Mouse (Mus musculus) hematopoietic stem cell, adult 5-6 weeks (primary cell): ENCODE measurements at regions not wholly inside any gene's neighbourhood (a gene's known extent, or its start where the extent isn't known, plus 50 kb on each side); places are given as distances from the start of the nearest gene placed in this dataset.

Experiments
- ATAC-seq, 2 experiments: fragments of 125-278 bp in 1 of 2; replicated peaks in 1 of 2; 2 replicates each; pipeline ENCODE4 v1.8.0; 2016 to 2017; ENCODE audit warnings: inconsistent platforms in 2 of 2, mild to moderate bottlenecking in 2 of 2, moderate number of reproducible peaks in 2 of 2, low read depth in 1 of 2, moderate TSS enrichment in 1 of 2; ENCODE audit not compliant: low FRiP score in 2 of 2, poor library complexity in 2 of 2, severe bottlenecking in 2 of 2, insufficient read depth in 1 of 2, low TSS enrichment in 1 of 2

GRCm38 (mm10) chrX:70261360-70261759 lies 103.5 kb downstream of the Ids start:
- ATAC-seq, result no peak

- no peak for ATAC-seq
Observed at GRCm38 (mm10) chrX:70216011-70216410, 148.9 kb downstream of the Ids start.

- ATAC-seq, result peak; percentile 48 to 53
Observed at GRCm38 (mm10) chrX:70184427-70185090, 180.3 kb downstream of the Ids start.

GRCm38 (mm10) chrX:70169737-70170136 lies 195.1 kb downstream of the Ids start:
- no peak for ATAC-seq

- no peak for ATAC-seq
Observed at GRCm38 (mm10) chrX:70161011-70161410, 203.9 kb downstream of the Ids start.
